Mouse (Mus musculus): Measurements from ENCODE around the gene Rwdd2b. TPM values are rescaled to one million over a fixed set of nuclear protein-coding genes. Genes with fewer than 3 reads are reported as not detected.

The Rwdd2b gene
- total RNA-seq (2021) = 10 to 100 TPM in 1 of 2 experiments, 1 to 10 TPM in 1; 9.6 to 10.6 TPM
- long read RNA-seq, transcript Rwdd2b-201 (5 exons, 2,009 nt) = major isoform, 11 of 11 reads
- long read RNA-seq, partial matches to known transcripts = 0 of 11 reads
- long read RNA-seq, other reads (novel, unspliced or antisense) = 0 of 11 reads

DNA sequence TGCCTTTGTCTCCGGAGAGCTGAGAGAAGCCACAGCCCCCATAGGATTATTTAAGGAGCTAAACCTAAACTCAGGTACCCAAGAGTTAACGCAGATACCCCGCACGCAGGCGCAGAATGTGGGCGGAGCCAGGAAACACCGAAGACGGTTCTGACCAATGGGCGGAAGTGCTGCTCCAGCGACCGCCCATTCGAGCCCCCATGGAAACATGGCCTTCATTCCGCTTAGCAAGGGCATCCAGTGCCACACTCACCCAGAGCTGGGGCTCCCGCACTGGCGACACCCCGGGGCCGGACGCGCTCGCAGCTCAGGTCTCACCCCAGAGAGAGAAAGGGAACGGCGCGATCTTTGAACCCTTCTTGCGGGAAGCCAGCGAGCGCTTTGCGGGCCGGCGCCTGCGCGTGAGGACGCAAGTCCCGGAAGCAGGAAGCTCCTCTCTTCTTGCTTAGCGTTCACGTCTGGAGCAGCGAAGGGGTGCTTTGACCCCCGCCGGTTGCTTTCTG lies at the start of gene Rwdd2b:
Gene Rwdd2b (minus strand): TSS at position 390 of the 503 bp plus-strand sequence.
- DNase-seq (ENCODE audit: low spot score in 2 of 2) = peak; percentile 91 to 96

DNA sequence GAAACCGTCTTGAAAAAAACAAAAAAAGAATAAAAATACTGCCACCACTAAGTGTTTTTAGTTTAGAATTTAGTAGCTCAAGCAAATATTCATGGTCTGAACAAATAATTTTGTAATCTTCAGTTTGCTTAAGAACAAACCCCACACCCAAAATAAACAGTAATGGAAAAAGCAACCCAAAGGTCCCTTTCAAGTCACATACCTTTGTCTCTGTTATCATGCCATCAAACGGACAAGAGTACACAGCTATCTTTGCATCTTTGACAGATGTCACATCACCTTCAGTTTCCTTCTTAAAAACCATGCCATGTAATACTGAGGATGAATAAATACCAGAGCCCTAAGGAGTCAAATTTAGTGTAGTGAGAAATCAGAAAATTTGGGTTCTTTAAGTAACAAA lies 48.2 kb upstream of the Rwdd2b start:
- DNase-seq (ENCODE audit: low spot score in 2 of 2) = no peak

- no peak for DNase-seq (ENCODE audit: low spot score in 2 of 2)
These were observed 46.4 kb upstream of the Rwdd2b start for GRCm38 (mm10) chr16:87486739-87487138.

DNA sequence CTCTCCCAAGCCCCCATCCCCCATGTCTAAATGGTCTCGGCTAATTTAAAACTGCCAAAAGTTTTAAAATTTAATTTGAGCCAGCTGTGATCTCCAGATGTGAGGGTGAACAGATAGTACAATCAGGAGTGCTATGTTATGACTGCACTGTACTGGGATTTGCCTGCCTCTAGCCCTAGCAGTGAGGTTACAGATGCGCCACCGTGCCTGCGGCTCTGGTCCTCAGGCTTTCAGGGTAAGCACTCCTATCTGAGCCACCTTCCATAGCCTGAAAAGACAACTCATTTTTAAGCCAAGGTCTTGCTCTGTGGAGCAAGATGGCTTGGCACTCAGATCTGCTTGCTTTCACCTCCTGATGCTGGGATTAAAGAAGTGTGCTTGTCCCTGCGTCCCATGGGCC lies 44.0 kb upstream of the Rwdd2b start:
- DNase-seq (ENCODE audit: low spot score in 2 of 2) = no peak

DNA sequence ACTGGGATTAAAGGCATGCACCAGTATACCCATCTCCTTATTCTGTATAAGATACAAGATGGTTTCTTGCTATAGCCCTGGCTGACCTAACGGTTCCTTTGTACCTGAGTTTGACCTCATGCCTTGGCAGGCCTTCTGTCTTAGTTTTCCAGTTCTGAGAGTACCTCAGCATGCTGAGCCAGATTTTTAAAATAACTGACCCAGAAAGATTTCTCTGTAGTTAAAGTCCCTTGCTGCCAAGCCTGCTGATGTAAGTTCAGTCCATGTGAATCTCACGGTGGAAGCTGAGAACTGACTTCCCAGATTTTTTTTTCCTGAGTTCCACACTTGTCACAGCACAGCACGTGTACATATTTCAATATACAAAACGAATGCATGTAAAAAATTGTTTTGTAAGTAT lies 30.2 kb upstream of the Rwdd2b start:
- DNase-seq (ENCODE audit: low spot score in 2 of 2) = no peak

DNA sequence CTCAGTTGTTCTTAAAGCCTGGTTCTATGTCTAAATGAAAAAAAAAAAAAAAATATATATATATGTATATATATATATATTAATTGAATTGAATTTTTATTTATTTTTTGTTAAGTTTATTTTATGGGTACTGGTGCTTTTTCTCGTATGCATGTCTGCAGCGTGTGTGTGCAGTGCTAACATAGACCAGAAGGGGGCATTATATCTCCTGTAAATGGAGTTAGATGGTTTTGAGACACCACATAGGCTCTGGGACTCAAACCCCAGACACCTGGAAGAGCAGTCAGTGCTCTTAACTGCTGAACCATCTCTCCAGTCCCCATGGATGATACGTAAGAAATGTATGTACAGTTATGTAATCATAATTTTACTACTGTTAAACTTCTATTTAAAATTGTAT lies 18.4 kb upstream of the Rwdd2b start:
- DNase-seq (ENCODE audit: low spot score in 2 of 2) = no peak

GRCm38 (mm10) chr16:87455180-87455611 lies 14.8 kb upstream of the Rwdd2b start:
- peak in 1 of 2 experiments; percentile 39 for DNase-seq (ENCODE audit: low spot score in 2 of 2)

DNA sequence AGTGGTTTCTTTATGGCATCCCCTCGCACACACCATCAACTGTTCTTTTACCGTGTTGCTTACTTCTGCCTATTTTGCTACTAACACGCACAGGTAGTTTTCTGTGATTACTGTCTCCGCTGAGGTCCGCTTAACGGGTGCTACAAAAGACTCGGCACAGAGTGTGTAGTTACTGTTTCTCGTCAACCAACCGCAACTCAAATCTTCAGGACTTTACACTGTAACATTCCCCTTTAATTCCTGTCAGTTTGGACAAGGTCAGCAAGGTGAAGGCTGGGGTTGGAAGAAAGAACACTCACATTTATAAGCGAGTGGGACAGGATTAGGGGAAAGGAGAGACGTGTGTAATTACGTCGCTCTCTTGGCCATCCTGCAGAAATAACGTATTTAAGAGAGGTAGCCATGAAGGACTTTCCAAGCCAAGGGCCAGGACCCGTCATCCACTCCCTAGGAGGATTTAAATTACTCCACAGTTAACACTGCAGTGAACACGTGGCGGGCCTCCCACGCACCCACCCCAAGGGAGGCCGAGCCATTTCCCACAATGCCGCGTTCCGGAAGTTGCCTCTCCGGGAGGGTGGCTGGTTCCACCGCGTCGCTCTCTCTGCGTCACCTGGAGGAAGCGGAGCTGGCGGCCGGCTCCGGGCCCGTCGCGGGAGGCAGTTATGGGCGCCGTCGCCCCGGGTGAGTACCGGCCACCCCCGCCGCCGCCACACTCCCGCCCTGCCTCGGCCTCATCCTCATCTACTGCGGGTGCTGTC lies 14.2 kb upstream of the Rwdd2b start, which contains the start of gene Usp16:
Gene Usp16 (plus strand): TSS at position 285 of the 761 bp plus-strand sequence.
- DNase-seq (ENCODE audit: low spot score in 2 of 2) = peak; percentile 93 to 96

DNA sequence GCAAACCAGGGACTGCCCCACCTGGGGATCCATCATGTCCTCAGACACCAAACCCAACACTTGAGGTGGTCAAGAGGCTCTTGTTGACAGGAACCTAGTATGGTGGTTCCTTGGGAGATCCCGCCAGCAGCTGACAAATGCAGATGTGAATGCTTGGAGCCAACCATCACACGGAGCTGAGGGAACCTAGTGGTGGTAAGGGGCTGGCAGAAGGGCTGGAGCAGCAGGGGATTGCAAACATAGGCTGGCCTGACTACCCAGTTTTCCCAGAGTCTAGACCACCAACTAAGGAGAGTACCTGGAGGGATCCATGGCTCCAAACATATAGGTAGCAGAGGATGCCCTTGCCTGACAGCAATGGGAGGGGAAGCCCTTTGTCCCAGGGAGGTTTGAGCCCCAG lies 12.9 kb upstream of the Rwdd2b start:
- no peak for DNase-seq (ENCODE audit: low spot score in 2 of 2)

GRCm38 (mm10) chr16:87445528-87445927 lies 5.2 kb upstream of the Rwdd2b start:
- DNase-seq (ENCODE audit: low spot score in 2 of 2) = no peak

DNA sequence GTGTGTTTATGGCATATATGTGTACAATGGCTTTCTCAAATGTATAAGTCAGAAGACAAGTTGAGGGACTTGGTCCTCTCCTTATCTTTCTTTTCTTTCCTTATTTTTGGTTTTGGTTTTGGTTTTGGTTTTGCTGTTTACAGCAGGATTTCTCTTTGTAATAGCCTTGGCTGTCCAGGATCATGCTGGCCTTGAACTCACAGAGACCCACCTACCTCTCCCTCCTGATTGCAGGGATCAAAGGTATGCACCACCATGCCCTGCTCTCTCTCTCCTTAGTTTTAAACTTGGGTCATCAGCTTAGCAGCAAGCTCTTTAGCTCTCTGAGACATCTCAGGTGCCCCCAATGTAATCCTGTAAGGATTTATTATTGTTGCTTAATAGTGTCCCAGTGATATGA lies 4.7 kb upstream of the Rwdd2b start:
- no peak for DNase-seq (ENCODE audit: low spot score in 2 of 2)

DNA sequence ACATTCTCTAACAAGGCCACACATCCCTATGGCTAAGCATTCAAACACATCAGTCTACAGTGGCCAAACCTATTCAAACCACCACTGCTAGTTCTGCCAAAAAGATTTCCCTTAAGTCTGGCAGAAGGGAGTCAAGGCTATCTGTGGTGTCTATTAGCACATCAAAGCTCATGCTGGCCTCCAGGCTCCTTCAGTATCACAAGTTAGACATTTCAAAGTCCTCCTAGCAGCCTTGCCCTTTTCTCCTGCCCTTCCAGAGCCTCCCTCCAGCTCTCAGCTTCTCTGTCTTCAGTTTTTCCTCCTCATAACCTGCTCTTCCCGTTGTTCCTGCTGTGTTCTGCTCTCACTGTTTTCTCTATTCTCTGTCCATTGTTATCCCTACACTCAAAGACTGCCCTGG lies 3.7 kb upstream of the Rwdd2b start:
- DNase-seq (ENCODE audit: low spot score in 2 of 2) = no peak

DNA sequence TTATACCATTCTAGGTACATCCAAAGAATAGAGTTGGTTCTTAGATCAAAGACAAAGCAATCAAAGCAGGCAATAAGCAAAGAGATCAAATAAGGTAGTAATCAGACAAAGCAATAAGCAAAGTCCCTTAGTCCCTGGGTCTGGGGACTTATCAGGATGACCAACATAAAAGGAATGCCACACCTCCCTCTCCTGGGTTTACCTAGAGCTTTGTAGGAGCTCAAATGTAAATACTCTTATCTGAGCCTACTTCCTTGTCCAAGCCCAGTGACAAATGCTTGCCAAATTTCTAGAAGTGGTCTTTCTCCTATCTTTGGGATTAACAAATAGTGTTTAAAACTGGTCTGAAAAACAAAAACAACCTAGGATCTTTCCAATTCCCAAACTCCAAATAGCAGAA lies 2.9 kb upstream of the Rwdd2b start:
- no peak for DNase-seq (ENCODE audit: low spot score in 2 of 2)

GRCm38 (mm10) chr16:87442291-87442690 lies 1.9 kb upstream of the Rwdd2b start:
- DNase-seq (ENCODE audit: low spot score in 2 of 2) = no peak

DNA sequence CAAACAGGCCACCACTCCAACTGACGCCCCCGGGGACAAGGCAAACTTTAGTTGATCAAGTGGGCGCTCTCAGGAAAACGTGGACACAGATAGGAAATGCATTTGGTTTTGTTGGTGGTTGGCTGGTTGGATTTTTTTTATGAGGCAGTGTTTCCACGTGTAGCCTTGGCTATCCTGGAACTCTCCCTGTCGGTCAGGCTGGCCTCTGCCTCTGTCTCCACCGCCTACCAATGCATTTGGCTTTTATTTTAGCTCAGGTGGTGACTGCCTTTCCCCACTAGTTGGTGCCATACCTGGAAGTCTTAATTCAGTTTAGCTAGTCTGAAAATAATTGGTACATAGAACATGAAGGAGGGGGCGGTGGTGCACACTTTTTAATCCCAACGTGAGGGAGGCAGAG lies 716 bp upstream of the Rwdd2b start:
- DNase-seq (ENCODE audit: low spot score in 2 of 2) = no peak

- no peak for DNase-seq (ENCODE audit: low spot score in 2 of 2)
These were observed 1.7 kb downstream of the Rwdd2b start for GRCm38 (mm10) chr16:87438697-87439096.

GRCm38 (mm10) chr16:87437096-87437495 lies 3.3 kb downstream of the Rwdd2b start:
- DNase-seq (ENCODE audit: low spot score in 2 of 2) = no peak

DNA sequence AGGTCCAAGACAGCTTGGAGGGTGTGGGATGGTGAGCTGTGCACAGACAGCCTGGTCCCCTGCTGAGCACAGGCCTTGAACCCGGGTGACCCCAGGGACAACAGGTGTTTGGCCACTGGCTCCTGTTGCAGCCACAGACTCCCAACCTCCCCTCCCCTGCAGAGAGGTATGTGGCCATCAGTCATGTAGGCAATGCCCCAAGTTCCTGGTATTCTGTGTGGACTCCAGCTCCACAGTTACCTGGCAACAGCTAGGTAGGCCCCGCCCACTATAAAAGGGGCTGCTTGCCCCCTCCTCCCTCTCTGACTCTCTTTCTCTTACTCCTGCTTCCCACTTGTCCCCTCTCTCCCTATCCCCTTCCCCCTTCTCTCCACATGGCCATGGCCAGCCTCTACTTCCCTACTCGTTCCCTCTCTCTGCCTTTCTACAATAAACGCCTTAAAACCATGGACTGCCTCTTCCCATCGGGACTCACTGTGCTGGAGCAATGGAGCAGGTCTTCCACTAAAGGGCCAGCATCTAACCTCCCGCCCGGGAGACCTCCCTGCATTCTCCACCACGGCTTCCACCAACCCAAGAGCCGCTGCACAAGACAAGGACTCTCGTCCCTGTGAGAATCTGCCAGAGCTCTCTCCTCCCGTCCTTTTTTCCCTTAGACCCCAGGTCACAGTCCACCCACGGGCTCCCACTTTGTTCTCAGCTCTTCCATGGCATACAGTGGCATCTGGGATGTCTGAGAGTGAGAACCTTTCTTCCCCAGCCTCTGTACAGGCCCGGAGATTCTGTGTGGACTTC lies 4.8 kb downstream of the Rwdd2b start:
- no peak for DNase-seq (ENCODE audit: low spot score in 2 of 2)

- no peak for DNase-seq (ENCODE audit: low spot score in 2 of 2)
These were observed 5.4 kb downstream of the Rwdd2b start for GRCm38 (mm10) chr16:87434946-87435345.

GRCm38 (mm10) chr16:87434266-87434665 lies 6.1 kb downstream of the Rwdd2b start:
- DNase-seq (ENCODE audit: low spot score in 2 of 2) = no peak

- peak; percentile 98 to 99 for DNase-seq (ENCODE audit: low spot score in 2 of 2)
These were observed 8.1 kb downstream of the Rwdd2b start, which contains the start of gene Ltn1 for GRCm38 (mm10) chr16:87432033-87432814. TSS of gene Ltn1 (minus strand) at chr16:87432612.

All from layer of hippocampus, adult 18-20 months (tissue).